Mouse (Mus musculus) olfactory bulb, adult 2 months (tissue): ENCODE data around the gene Phpt1. TPM values are rescaled to one million over a fixed set of nuclear protein-coding genes. Genes with fewer than 3 reads are reported as not detected.

Experiments used
- H3K27ac ChIP-seq: fragments of 200-500 bp; 2 replicates; pipeline ENCODE4 v1.5.1; 2012; ENCODE audit warnings: low read depth, low read length; ENCODE audit not compliant: insufficient read depth
- H3K4me1 ChIP-seq: fragments of 200-500 bp; 2 replicates; pipeline ENCODE4 v1.6.1; 2012; ENCODE audit warnings: low read length; ENCODE audit not compliant: control insufficient read depth, insufficient read depth
- H3K4me3 ChIP-seq: fragments of 200-500 bp; 2 replicates; pipeline ENCODE4 v1.5.1; 2012; ENCODE audit warnings: mild to moderate bottlenecking, low read depth, low read length, moderate library complexity; ENCODE audit not compliant: insufficient read depth
- CTCF ChIP-seq: fragments of 200-500 bp; IDR thresholded peaks from 2 replicates; pipeline ENCODE4 v1.5.1; 2012; ENCODE audit warnings: low read depth, mild to moderate bottlenecking, low read length, moderate library complexity; ENCODE audit not compliant: insufficient read depth
- POLR2A ChIP-seq: fragments of 200-500 bp; IDR thresholded peaks from 2 replicates; pipeline ENCODE4 v1.6.1; 2012; ENCODE audit warnings: mild to moderate bottlenecking, low read depth, low read length, moderate library complexity; ENCODE audit not compliant: insufficient read depth
- WGBS: fragments of 180-500 bp; shearing (Covaris S2); methylation state at CpG from one replicate; pipeline ENCODE4 v1.1.7; 2018; 5-methylcytosine and 5-hydroxymethylcytosine counted together
- polyA plus RNA-seq: library from polyadenylated mRNA; stranded (reverse); fragments of >200 nt; gene quantifications from 2 replicates; pipeline ENCODE4 v1.2.4, GENCODE M21; 2012; ENCODE audit warnings: low replicate concordance; ENCODE audit not compliant: missing spikeins, insufficient read depth, insufficient read length

Gene Phpt1
- polyA plus RNA-seq, 1 experiment, result not detected

- 90% methylated on average over 5 of the region's 5 CpGs for WGBS
- no peak for TF ChIP-seq POLR2A
- TF ChIP-seq CTCF, result no peak
- no peak overlapping the region for H3K4me3 ChIP-seq
- H3K27ac ChIP-seq, result no peak overlapping the region
- peaks cover 3% of the 10 kb centered on the region; the same call in 1 of the 2 replicates for H3K4me1 ChIP-seq
Measured at GRCm38 (mm10) chr2:25602526-25602925, 27.5 kb upstream of the Phpt1 start.

DNA sequence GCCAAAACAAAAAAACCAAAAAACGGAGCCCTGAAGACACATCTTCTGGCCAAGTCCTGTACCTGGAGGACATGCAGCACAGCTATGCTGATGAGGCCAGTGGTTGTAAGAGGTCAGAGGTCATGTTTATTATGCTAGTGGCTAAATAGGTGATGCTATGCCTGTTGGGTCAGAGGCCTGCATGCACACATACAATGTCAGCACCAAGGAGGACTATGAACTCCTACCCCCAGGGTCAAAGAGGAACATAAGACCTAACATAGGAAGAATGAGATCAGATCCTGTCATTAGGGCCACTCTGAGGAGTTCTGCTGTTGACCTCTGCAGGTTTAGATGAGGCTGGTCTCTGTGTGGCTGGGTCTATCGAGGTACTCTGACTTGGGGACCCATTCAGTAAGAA, 25.0 kb upstream of the Phpt1 start:
- TF ChIP-seq CTCF (no peak), POLR2A (no peak)
- whole genome bisulfite sequencing, result 73% methylated on average over 2 of the region's 2 CpGs

DNA sequence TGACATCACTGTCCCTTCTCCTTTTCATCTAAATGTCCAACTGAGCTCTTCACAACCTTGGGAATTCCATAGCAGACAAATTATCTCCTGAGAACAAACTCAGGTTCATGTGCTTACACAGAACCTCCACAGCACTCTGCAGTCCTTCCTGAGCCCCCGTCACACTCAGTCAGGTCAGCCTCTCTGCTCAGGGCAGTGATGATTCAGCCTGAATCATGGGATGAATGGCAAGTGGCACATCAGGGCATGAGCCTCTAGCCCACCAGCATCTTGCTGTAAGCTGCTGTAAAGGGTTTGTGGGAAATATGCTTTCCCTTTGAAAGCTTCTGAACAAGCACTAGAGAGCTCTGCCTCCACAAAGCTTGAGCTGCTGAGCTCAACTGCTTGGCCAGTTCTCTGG, 23.7 kb upstream of the Phpt1 start:
- Histone ChIP-seq H3K4me3 (no peak overlapping the region), H3K27ac (no peak overlapping the region), H3K4me1 (no peaks in the 10 kb centered on the region; the same call in 1 of the 2 replicates)
- WGBS, result 94% methylated on average over 1 of the region's 1 CpGs
- TF ChIP-seq CTCF, result no peak
- no peak for TF ChIP-seq POLR2A

More for the DNA sequence above, 25.0 kb upstream of the Phpt1 start:
- no peak overlapping the region for H3K4me3 ChIP-seq
- H3K27ac ChIP-seq, result no peak overlapping the region
- H3K4me1 ChIP-seq, result no peaks in the 10 kb centered on the region; the same call in 1 of the 2 replicates

- no peak for TF ChIP-seq CTCF
- no peak for TF ChIP-seq POLR2A
- H3K27ac ChIP-seq, result no peak overlapping the region
- H3K4me1 ChIP-seq, result no peaks in the 10 kb centered on the region
- H3K4me3 ChIP-seq, result no peak overlapping the region
- 97% methylated on average over 5 of the region's 5 CpGs for WGBS
Measured at GRCm38 (mm10) chr2:25596765-25597510, 21.9 kb upstream of the Phpt1 start.

GRCm38 (mm10) chr2:25591863-25592262, 16.8 kb upstream of the Phpt1 start:
- TF ChIP-seq CTCF (no peak), POLR2A (no peak)
- Histone ChIP-seq H3K4me3 (no peak overlapping the region), H3K4me1 (no peaks in the 10 kb centered on the region), H3K27ac (no peak overlapping the region)
- 78% methylated on average over 2 of the region's 2 CpGs for WGBS

GRCm38 (mm10) chr2:25588227-25588907, 13.3 kb upstream of the Phpt1 start:
- H3K4me3 ChIP-seq, result no peak overlapping the region
- TF ChIP-seq POLR2A (no peak), CTCF (no peak)
- 93% methylated on average over 8 of the region's 8 CpGs for WGBS

DNA sequence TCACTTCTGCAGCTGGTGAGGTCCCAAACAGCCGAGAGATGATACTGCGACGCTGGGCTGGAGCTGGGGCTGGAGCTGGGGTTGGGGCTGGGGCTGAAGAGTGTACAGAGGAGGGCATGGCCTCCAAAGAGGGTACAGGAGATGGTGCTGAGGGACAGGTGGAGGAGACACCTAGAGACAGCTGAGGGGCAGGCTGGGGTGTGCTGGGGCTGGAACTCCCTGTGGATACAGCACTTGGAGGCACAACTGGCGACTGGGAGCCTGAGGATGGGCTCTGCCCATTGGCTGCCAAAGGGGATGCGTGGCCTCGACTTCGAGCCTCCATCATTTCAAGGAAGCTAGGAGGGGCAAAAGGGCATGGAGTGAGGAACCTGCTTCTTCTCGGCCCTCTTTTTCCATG, 12.3 kb upstream of the Phpt1 start:
- 92% methylated on average over 8 of the region's 8 CpGs for whole genome bisulfite sequencing
- peaks cover 21% of the 10 kb centered on the region for H3K4me1 ChIP-seq
- no peak overlapping the region for H3K4me3 ChIP-seq
- H3K27ac ChIP-seq, result no peak overlapping the region
- no peak for TF ChIP-seq POLR2A
- no peak for TF ChIP-seq CTCF

More at GRCm38 (mm10) chr2:25588227-25588907, 13.3 kb upstream of the Phpt1 start:
- H3K4me1 ChIP-seq, result peaks cover 10% of the 10 kb centered on the region
- H3K27ac ChIP-seq, result no peak overlapping the region

DNA sequence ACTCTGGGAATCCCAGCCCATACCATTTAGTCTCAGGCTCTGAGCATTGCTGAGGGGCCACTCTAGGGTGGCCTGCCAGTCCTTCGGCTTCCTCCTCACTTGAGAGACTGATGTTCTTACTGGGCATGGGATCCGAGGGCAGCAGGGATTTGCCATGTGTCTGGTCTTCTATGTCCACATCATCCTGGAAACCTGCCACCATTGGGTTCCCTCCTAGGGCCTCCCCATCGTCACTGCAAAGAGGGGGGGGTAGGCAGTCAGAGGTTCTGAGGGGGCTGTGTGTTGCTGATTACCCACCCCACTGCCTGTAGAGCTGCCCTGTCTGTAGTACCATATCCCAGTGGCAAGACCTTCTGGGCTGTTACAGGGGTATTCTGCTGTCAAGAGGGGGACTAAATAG, 10.6 kb upstream of the Phpt1 start:
- Histone ChIP-seq H3K4me1 (peaks cover 28% of the 10 kb centered on the region), H3K4me3 (no peak overlapping the region), H3K27ac (no peak overlapping the region)
- TF ChIP-seq CTCF (no peak), POLR2A (no peak)
- WGBS, result 62% methylated on average over 3 of the region's 3 CpGs

- no peak for TF ChIP-seq CTCF
- TF ChIP-seq POLR2A, result no peak
- peaks cover 33% of the 10 kb centered on the region for H3K4me1 ChIP-seq
- WGBS, result 44% methylated on average over 4 of the region's 4 CpGs
- H3K27ac ChIP-seq, result 0 out of 2 replicates have a peak overlapping the region, but pooled peaks have one; percentile 22
- no peak overlapping the region for H3K4me3 ChIP-seq
Measured at GRCm38 (mm10) chr2:25584856-25585255, 9.8 kb upstream of the Phpt1 start.
